Mouse (Mus musculus): ENCODE results near the gene Dagla. TPM values are rescaled to one million over a fixed set of nuclear protein-coding genes. Genes with fewer than 3 reads are reported as not detected.

Dagla gene
- polyA plus RNA-seq, 1 experiment from 2014 or later: 2.5 TPM

DNA sequence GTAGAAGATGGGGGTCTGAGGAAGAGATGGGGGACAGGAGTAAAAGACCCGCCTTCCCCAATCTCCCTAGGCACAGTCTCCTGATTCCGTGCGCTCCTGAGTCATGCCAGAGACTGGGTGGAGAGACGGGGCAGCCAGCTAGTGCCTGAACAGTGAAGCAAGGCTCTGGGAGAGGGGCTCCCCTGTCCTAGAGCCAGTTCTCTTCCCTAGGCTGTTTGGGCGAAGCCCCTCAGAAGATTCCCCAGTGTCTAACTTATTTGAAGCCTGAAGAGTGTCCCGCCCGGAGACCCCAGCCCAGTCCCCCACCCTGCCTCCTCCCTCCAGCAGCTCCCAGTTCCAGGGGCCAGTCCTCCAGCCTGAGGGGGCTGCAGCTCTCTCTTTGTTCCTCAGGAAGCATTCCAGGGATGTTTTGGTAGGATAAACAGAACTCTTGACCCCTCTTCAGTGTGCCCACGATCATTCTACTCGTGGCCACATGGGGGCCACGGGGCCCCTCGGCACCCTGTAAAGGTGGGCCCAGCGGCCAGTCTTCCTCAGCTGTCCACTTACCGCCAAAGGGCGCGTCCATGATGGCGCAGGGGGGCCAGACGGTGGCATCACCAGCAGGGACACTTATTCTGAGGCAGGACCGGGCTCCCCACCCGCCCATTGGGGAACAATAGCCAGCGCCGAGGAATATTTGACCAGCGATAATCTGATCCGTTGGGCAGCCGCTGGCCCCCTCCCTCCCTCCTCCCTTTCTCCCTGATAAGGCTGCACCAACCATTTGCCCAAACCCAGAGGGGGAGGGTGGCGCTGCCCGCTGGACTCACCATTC, 79.8 kb downstream of the Dagla start:
- Histone ChIP-seq H3K4me3 (no peak overlapping the region), H3K9me3 (no peaks in the 10 kb centered on the region), H3K4me1 (peaks cover 14% of the 10 kb centered on the region), H3K27me3 (no peaks in the 10 kb centered on the region), H3K4me2 (replicated peaks) (peak overlapping the region; percentile 16; the same call in 1 of the 2 replicates), H3K27ac (no peak overlapping the region), H3K36me3 (no peaks in the 10 kb centered on the region), H3K9ac (peak overlapping the region; percentile 10; the same call in 1 of the 2 replicates)
- WGBS: 33% methylated on average over 26 of the region's 26 CpGs
- ATAC-seq (ENCODE audit: low FRiP score, low read depth): no peak

DNA sequence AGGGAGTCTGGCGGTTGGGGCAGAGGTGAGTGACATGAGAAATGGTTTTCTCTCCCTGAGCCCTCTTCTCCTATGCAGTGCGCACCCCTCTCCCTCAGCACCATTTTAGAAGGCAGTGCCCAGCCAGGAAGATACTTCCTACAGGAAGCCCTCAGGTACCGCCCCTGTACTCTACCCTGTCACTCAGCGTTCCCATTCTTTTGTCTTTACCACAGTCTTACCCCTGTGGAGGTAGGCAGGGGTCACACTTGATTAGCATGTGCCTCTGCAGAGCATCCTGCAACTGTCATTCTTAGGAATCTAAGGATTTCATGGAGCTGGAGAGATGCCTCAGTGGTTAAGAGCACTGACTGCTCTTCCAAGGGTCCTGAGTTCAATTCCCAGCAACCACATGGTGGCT, 81.1 kb downstream of the Dagla start:
- ATAC-seq (ENCODE audit: low FRiP score, low read depth): no peak
- WGBS: 63% methylated on average over 4 of the region's 4 CpGs
- H3K4me2 ChIP-seq (replicated peaks): no peak overlapping the region
- H3K4me3 ChIP-seq: no peak overlapping the region
- H3K27me3 ChIP-seq: no peaks in the 10 kb centered on the region
- peaks cover 14% of the 10 kb centered on the region for H3K4me1 ChIP-seq
- H3K9ac ChIP-seq: no peak overlapping the region
- H3K36me3 ChIP-seq: no peaks in the 10 kb centered on the region
- no peak overlapping the region for H3K27ac ChIP-seq
- no peaks in the 10 kb centered on the region for H3K9me3 ChIP-seq

DNA sequence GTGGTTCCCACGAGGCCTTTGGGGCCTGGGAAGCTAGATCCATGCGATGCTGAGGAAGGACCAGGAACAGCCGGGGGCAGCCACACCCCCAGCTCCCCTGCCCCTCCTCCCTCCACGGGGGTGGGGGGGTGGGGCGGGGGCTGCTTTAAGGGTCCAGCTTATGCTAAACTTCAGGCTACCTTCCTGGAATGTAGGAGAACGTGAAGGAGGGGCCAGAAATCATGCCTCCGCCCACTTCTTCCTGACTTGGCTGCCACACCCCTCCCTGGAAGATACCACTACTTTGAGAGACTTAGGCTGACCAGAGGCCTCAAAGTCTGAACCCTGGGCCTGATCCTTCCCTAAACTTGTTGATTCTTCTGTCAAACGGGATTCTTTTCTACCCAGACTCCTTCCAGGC, 82.0 kb downstream of the Dagla start:
- H3K27me3 ChIP-seq: no peaks in the 10 kb centered on the region
- no peak overlapping the region for H3K27ac ChIP-seq
- peaks cover 14% of the 10 kb centered on the region for H3K4me1 ChIP-seq
- whole genome bisulfite sequencing: 27% methylated on average over 8 of the region's 8 CpGs
- H3K9ac ChIP-seq: no peak overlapping the region
- no peak overlapping the region for H3K4me2 ChIP-seq (replicated peaks)
- H3K36me3 ChIP-seq: no peaks in the 10 kb centered on the region
- ATAC-seq (ENCODE audit: low FRiP score, low read depth): no peak
- H3K4me3 ChIP-seq: no peak overlapping the region
- H3K9me3 ChIP-seq: no peaks in the 10 kb centered on the region

- 30% methylated on average over 4 of the region's 4 CpGs for WGBS
- Histone ChIP-seq H3K27ac (no peak overlapping the region), H3K36me3 (no peaks in the 10 kb centered on the region), H3K4me2 (replicated peaks) (no peak overlapping the region), H3K9ac (no peak overlapping the region), H3K4me3 (no peak overlapping the region), H3K27me3 (no peaks in the 10 kb centered on the region), H3K4me1 (peaks cover 14% of the 10 kb centered on the region), H3K9me3 (no peaks in the 10 kb centered on the region)
- ATAC-seq (ENCODE audit: low FRiP score, low read depth): no peak
Measured at GRCm38 (mm10) chr19:10221585-10221984, 83.1 kb downstream of the Dagla start.

GRCm38 (mm10) chr19:10219593-10219992, 85.1 kb downstream of the Dagla start:
- WGBS: 70% methylated on average over 6 of the region's 6 CpGs
- Histone ChIP-seq H3K36me3 (no peaks in the 10 kb centered on the region), H3K27ac (no peak overlapping the region), H3K9ac (no peak overlapping the region), H3K9me3 (no peaks in the 10 kb centered on the region), H3K4me2 (replicated peaks) (no peak overlapping the region), H3K4me1 (no peaks in the 10 kb centered on the region), H3K4me3 (no peak overlapping the region), H3K27me3 (no peaks in the 10 kb centered on the region)
- ATAC-seq (ENCODE audit: low FRiP score, low read depth): no peak

GRCm38 (mm10) chr19:10219108-10219507, 85.6 kb downstream of the Dagla start:
- Histone ChIP-seq H3K27me3 (no peaks in the 10 kb centered on the region), H3K4me1 (no peaks in the 10 kb centered on the region), H3K9me3 (no peaks in the 10 kb centered on the region), H3K4me2 (replicated peaks) (no peak overlapping the region), H3K9ac (no peak overlapping the region), H3K4me3 (no peak overlapping the region), H3K27ac (no peak overlapping the region), H3K36me3 (no peaks in the 10 kb centered on the region)
- ATAC-seq (ENCODE audit: low FRiP score, low read depth): no peak
- 38% methylated on average over 3 of the region's 3 CpGs for WGBS

GRCm38 (mm10) chr19:10216101-10216500, 88.6 kb downstream of the Dagla start:
- H3K9ac ChIP-seq: no peak overlapping the region
- no peak overlapping the region for H3K4me3 ChIP-seq
- H3K4me2 ChIP-seq (replicated peaks): no peak overlapping the region
- H3K4me1 ChIP-seq: no peaks in the 10 kb centered on the region
- H3K27ac ChIP-seq: no peak overlapping the region
- WGBS: 66% methylated on average over 8 of the region's 8 CpGs
- ATAC-seq (ENCODE audit: low FRiP score, low read depth): no peak
- H3K36me3 ChIP-seq: peaks cover 25% of the 10 kb centered on the region
- no peaks in the 10 kb centered on the region for H3K27me3 ChIP-seq
- no peaks in the 10 kb centered on the region for H3K9me3 ChIP-seq

DNA sequence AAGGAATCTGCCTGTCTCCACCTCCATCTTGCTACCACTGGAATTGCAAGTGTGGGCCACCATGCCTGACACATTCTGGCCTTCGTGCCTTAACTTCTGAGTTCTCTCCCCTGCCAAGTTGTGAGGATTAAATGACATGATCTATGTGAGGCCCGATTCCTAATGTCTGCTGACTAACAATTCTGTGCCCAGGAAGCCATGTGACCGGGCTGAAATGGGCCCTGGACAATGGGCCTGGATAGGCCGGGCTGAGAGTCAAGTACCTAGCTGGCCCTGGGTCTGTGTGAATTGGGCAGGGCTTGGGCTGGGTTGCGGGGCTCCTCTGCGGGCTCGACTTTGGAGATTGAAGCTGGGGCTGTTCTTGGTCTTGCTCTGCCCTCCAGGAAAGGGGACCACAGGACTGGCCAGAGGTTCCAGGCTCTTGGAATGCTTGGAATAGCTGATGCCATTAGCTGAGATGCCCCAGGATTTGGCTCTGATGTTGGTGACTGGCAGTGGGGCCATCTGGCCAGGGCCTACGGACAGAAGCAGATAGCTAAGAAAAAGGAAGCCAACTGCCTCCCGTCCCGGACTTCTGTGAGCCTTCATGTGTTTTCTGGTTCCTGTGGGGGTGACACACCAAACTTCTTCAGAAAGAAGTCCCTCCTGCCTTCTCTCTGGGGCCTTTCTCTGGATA, 90.7 kb downstream of the Dagla start:
- H3K36me3 ChIP-seq: peaks cover 47% of the 10 kb centered on the region
- no peak overlapping the region for H3K4me2 ChIP-seq (replicated peaks)
- ATAC-seq (ENCODE audit: low FRiP score, low read depth): no peak
- 92% methylated on average over 10 of the region's 10 CpGs for WGBS
- H3K4me3 ChIP-seq: no peak overlapping the region
- H3K27ac ChIP-seq: no peak overlapping the region
- H3K4me1 ChIP-seq: no peaks in the 10 kb centered on the region
- no peaks in the 10 kb centered on the region for H3K9me3 ChIP-seq
- H3K27me3 ChIP-seq: no peaks in the 10 kb centered on the region
- H3K9ac ChIP-seq: no peak overlapping the region

DNA sequence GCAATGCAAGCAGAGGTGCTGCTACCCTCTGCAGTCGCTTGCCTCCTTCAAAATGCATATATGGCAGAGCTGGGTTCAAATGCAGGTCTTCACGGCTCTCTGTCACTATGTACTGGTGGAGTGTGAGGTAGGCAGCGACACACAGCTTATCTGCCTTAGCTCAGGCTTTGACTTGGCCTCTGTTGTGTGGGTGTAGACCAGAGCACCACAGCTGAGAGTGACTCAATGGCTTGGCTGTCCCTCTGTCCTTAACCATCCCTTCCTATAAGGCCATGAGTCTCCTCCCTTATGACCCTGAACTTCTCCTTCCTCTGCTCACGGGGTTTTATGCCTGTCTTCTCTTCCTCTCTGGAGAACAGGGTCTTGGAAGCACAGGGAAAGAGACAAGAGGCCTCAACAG, 93.8 kb downstream of the Dagla start:
- H3K9ac ChIP-seq: no peak overlapping the region
- peaks cover 77% of the 10 kb centered on the region for H3K36me3 ChIP-seq
- H3K27ac ChIP-seq: no peak overlapping the region
- H3K4me1 ChIP-seq: no peaks in the 10 kb centered on the region
- no peak for ATAC-seq (ENCODE audit: low FRiP score, low read depth)
- H3K4me3 ChIP-seq: no peak overlapping the region
- no peak overlapping the region for H3K4me2 ChIP-seq (replicated peaks)
- no peaks in the 10 kb centered on the region for H3K9me3 ChIP-seq
- 86% methylated on average over 4 of the region's 4 CpGs for WGBS
- H3K27me3 ChIP-seq: no peaks in the 10 kb centered on the region

GRCm38 (mm10) chr19:10208851-10209250, 95.8 kb downstream of the Dagla start:
- peaks cover 79% of the 10 kb centered on the region for H3K36me3 ChIP-seq
- H3K9me3 ChIP-seq: no peaks in the 10 kb centered on the region
- H3K27ac ChIP-seq: no peak overlapping the region
- no peak overlapping the region for H3K4me2 ChIP-seq (replicated peaks)
- no peak overlapping the region for H3K4me3 ChIP-seq
- H3K9ac ChIP-seq: no peak overlapping the region
- ATAC-seq (ENCODE audit: low FRiP score, low read depth): no peak
- no peaks in the 10 kb centered on the region for H3K27me3 ChIP-seq
- 90% methylated on average over 3 of the region's 3 CpGs for WGBS
- peaks cover 8% of the 10 kb centered on the region for H3K4me1 ChIP-seq

GRCm38 (mm10) chr19:10205051-10205450, 99.6 kb downstream of the Dagla start:
- 0 out of 2 replicates have a peak overlapping the region, but pooled peaks have one; percentile 28 for H3K27ac ChIP-seq
- peaks cover 62% of the 10 kb centered on the region for H3K36me3 ChIP-seq
- no peak for ATAC-seq (ENCODE audit: low FRiP score, low read depth)
- peaks cover 17% of the 10 kb centered on the region for H3K4me1 ChIP-seq
- H3K4me3 ChIP-seq: peak overlapping the region; percentile 91
- H3K27me3 ChIP-seq: no peaks in the 10 kb centered on the region
- no peaks in the 10 kb centered on the region for H3K9me3 ChIP-seq
- WGBS: 71% methylated on average over 6 of the region's 6 CpGs
- peak overlapping the region; percentile 86 for H3K9ac ChIP-seq
- peak overlapping the region; percentile 93 for H3K4me2 ChIP-seq (replicated peaks)

GRCm38 (mm10) chr19:10204616-10205001, 100.1 kb downstream of the Dagla start:
- WGBS: 2% methylated on average over 5 of the region's 5 CpGs
- H3K27me3 ChIP-seq: no peaks in the 10 kb centered on the region
- H3K4me2 ChIP-seq (replicated peaks): peak overlapping the region; percentile 93
- H3K4me1 ChIP-seq: peaks cover 17% of the 10 kb centered on the region
- peak overlapping the region; percentile 86 for H3K9ac ChIP-seq
- peaks cover 62% of the 10 kb centered on the region for H3K36me3 ChIP-seq
- peak overlapping the region; percentile 84; the same call in 1 of the 2 replicates for H3K27ac ChIP-seq
- peak overlapping the region; percentile 91 for H3K4me3 ChIP-seq
- no peaks in the 10 kb centered on the region for H3K9me3 ChIP-seq
- no peak for ATAC-seq (ENCODE audit: low FRiP score, low read depth)

Data from limb, embryonic 13.5 days (tissue).